19 mouse cellular contexts compared by ENCODE assay signal in the genomic region with DNA sequence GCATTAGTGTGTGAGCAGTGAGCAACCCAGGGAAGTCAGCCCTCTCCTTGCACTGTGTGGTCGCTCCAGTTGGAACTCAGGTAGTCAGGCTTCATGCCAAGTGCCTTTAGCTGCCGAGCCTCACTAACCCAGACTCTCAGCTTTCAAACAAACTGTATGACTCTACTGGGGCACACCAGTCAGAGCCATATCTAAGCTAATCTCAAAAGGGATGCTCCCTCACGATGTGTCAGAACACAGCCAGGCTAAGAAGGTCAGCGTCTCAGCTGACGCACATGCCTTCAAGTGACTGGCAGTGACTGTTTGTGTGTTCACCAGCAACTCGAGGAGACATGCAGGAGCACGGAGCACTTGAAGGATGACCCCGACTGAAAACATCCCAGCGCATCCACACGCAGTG. TPM values are rescaled to one million over a fixed set of nuclear protein-coding genes. Genes with fewer than 3 reads are reported as not detected.
"Had no signal": no experiment of that assay in that cellular context is flagged by ENCODE, and none has a peak within 500 bp of the region (broad histone marks: within the 10 kb centered on the region; RNA-seq: fewer than 3 reads in every experiment).

No protein-coding gene starts in this region.

- H3K9me3 ChIP-seq: limb, embryonic 10.5 days; liver, embryonic 15.5 days; midbrain, embryonic 15.5 days; neural tube, embryonic 13.5 days; stomach, embryonic 15.5 days had no signal

- H3K27me3 ChIP-seq: liver, embryonic 15.5 days; midbrain, embryonic 15.5 days; neural tube, embryonic 13.5 days; stomach, embryonic 15.5 days had no signal

- H3K4me2 ChIP-seq: liver, embryonic 11.5 days; liver, embryonic 15.5 days; midbrain, embryonic 11.5 days; midbrain, embryonic 15.5 days; neural tube, embryonic 13.5 days; stomach, embryonic 15.5 days had no signal

- H3K4me3 ChIP-seq: left cerebral cortex, adult 2 months; limb, embryonic 10.5 days; liver, embryonic 15.5 days; midbrain, embryonic 15.5 days; neural tube, embryonic 13.5 days; stomach, embryonic 15.5 days had no signal

- H3K9ac ChIP-seq: liver, embryonic 15.5 days; midbrain, embryonic 15.5 days; neural tube, embryonic 13.5 days; stomach, embryonic 15.5 days had no signal

- ATAC-seq: lung, postnatal 0 days; midbrain, embryonic 15.5 days had no signal

- H3K4me1 ChIP-seq: limb, embryonic 10.5 days; liver, embryonic 15.5 days; midbrain, embryonic 15.5 days; neural tube, embryonic 13.5 days; stomach, embryonic 15.5 days had no signal

- H3K27ac ChIP-seq: left cerebral cortex, adult 2 months; limb, embryonic 10.5 days; liver, embryonic 15.5 days; midbrain, embryonic 15.5 days; neural tube, embryonic 13.5 days; stomach, embryonic 15.5 days had no signal

- DNase-seq: kidney, postnatal 25 days; lung, adult 2 months; lung, postnatal 4 days; retina, postnatal 1 day; right cerebral cortex, postnatal 14 days; thymus, adult 2 months; thymus, postnatal 25 days had no signal

RNA-seq across cellular contexts. Expression of a gene that starts 11.5 kb away (rescaled TPM):
- polyA plus RNA-seq: kidney, embryonic 16.5 days; limb, embryonic 10.5 days; limb, embryonic 14.5 days; liver, embryonic 11.5 days; liver, embryonic 15.5 days; lung, adult 2 months; midbrain, embryonic 11.5 days; midbrain, embryonic 15.5 days; neural tube, embryonic 13.5 days; spleen, adult 2 months; thymus, adult 2 months had no signal
